Mouse (Mus musculus) hematopoietic stem cell, adult 5-6 weeks (primary cell): ENCODE measurements around the gene Ttpal. TPM values are rescaled to one million over a fixed set of nuclear protein-coding genes. Genes with fewer than 3 reads are reported as not detected.
A peak's percentile ranks its signal among the peaks of the same experiment; 100 is the strongest.

ENCODE experiments used
- ATAC-seq, 2 experiments: fragments of 125-278 bp in 1 of 2; replicated peaks in 1 of 2; 2 replicates each; pipeline ENCODE4 v1.8.0; 2016 to 2017; ENCODE audit warnings: inconsistent platforms in 2 of 2, mild to moderate bottlenecking in 2 of 2, moderate number of reproducible peaks in 2 of 2, low read depth in 1 of 2, moderate TSS enrichment in 1 of 2; ENCODE audit not compliant: low FRiP score in 2 of 2, poor library complexity in 2 of 2, severe bottlenecking in 2 of 2, insufficient read depth in 1 of 2, low TSS enrichment in 1 of 2
- total RNA-seq: library from RNA; stranded (forward); fragments of 172-1452, 232-1000 nt; gene quantifications from 2 replicates; pipeline ENCODE4 v1.2.3, GENCODE M21; 2017

The Ttpal gene
- 11.4 and 13.9 TPM in 2 replicates for total RNA-seq

DNA sequence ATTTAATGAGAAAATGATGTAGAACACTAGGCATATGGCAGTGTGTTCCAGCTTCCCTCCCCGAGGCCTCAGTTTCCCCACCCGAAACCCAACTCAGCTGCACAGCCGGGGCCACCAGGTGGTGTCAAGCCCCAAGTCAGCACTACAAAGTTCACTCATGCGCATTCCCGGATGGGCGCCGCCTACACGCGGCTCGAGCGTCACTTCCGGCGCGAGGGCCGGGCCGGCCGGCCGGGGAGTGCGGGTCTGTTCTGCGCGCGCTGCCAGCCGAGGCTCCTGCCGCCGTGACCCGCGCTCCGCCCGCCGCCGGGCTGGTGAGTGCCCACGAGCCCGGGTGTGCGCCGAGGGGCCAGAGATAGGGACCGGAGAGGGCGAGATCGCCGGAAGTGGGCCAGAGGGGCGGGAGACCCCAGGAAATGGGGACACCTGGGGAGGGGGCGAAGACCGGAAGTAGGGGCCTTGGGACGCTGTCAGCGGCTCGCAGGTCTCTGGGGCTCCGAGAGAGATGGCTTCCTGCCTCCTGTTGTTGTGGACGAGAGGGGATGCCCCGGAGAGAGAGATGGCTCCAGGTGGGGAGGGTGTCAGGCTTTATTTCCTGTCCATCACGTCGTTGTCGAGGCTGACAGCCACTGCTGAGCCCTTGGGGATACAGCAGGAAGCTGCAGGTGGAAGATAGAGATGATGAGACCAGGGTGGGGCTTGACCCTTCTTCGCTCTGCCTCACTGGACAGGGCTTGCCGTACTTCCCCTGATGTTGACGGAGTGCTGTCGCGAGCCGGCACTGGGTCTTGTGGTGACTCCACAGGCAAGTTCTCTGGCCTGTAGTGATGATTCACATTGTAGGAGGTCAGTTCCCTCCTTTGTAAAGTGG is at the start of gene Ttpal:
Ttpal (plus strand) TSS at position 214 of the 871 bp plus-strand sequence.
- peak; percentile 84 to 85 for ATAC-seq

DNA sequence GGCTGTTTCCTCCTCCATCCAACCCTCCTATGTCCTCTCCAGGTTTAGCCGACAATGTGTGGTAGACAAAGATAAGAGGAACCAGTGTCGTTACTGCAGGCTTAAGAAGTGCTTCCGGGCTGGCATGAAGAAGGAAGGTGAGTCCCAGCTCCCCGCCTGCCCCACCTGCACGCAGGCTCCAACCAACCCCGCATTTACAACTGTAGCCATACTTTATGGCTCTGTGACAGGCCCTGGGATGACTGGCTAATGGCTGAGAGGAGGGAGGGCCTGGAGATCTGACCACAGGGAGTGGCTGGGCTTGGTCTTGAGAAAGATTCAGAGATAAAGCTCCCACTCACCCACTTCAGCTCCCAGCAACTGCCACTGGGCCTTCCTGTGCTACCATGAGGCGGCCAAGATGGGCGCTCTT is 49.6 kb upstream of the Ttpal start:
- peak; percentile 66 to 68 for ATAC-seq

DNA sequence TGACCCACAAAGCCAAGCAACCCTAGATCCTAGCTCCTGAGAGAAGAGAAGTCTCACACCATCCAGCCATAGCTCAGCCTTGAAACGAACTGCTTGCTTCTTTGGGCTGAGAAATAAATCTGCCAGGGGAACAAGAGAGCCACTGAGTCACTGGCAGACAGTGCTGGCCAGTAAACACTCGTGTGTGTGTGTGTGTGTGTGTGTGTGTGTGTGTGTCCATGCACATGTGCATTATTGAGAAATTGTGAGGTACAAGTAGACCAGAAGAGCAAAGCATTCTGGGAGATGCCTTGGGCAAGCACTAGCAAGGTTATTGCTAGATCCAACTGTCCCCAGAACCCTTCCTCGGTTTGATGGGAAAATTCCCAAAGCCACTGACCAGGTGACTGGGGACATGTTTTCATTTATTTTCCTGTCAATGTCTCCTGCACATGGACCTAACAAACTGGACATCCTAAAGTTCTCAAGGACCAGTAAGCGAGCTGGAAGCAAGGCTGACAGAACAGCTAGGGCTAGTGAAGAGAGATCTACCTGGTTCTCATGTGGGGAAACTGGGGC is 47.6 kb upstream of the Ttpal start:
- no peak for ATAC-seq

DNA sequence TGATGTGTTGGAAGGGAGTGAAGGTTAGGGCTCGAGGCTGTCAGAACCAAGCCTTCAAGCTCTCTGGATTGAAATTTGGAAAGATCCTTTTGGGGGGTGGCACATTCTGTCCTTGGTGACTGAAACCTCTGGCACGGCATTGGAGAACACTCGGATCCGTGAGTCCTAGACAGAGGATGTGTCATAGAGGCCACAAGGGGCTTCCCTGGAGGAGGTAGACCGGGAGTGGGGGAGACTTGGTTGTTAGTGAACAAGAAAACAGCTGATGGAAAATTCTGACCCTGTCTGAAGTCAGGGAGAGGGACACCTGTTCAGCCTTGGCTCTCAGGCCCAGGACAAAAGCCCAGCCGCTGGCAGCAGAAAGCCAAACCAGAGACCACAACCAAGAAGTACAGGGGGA is 47.1 kb upstream of the Ttpal start:
- no peak for ATAC-seq

DNA sequence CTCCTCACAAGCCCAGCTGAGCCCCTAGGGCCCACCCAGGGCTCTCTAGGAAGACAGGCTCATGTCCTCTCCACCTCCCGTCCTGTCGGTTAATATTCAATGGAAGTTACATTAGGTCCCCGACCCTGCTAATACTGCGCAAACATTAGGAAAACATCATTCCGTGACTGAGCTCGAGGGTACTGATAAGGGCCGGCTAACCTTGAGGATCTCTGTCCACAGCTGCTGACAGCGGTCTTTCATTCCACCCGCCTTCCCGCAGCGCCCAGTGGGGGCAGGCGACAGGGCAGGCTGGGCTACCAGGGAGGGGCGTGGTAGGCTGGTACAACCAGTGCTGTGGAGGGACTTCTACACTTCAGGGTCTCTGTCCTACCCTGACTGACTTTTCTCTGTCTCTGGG is 46.7 kb upstream of the Ttpal start:
- ATAC-seq = no peak

DNA sequence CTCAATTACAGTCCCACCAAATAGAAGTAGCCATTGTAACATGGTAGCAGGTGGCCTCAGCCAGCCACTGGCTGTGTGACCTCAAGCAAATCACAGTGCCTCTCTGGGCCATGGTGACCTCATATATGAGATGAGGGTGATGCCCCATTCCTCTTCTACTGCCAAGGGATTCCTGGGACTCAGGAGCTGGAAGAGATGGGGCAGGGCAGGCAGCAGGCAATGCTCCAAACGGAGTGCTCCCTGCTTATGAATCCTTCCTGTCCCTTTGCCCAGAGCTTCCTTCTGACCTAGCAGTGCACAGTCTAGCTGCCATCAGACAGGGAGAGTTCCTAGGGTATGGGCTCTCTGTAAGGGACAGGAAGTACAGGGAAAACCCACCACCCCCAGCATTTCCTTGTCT is 43.6 kb upstream of the Ttpal start:
- ATAC-seq = no peak

DNA sequence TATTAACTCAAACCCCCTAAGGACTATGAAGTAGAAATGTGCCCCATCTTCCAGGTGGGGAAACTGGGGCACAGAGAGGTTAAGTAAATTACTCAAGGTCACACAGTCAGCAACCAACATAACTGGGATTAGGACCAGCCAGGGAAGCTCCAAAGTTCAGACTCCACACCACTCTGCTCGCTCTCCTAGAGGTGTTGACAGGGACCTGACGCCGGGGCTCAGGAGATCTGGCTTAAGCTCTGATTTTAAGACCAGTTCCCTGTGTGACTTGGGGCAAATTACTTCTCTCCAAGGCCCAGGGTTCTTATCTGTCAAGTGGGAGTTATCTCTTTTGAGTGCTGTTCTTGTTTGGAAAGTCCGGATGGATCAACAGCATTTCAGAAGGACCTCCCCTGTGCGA is 42.9 kb upstream of the Ttpal start:
- no peak for ATAC-seq

DNA sequence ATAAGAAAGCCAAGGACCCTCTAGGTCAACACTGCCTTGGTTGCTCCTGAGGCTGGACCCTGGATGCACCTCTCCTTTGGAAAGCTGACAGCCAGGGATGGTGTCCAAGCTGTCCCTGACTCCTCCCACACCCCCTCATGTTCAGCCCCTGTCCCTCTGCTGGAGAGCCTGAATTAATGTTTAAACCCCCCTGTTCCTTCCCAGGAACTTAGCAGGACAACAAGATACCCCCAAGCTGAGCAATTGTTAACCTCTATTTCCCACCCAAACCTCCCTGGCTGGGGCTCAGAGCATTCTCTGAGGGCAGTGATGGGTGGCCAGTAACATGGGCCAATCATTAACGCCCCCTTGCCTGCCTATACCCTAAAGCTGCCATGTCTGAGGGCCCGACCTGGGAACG is 41.9 kb upstream of the Ttpal start:
- ATAC-seq = no peak

DNA sequence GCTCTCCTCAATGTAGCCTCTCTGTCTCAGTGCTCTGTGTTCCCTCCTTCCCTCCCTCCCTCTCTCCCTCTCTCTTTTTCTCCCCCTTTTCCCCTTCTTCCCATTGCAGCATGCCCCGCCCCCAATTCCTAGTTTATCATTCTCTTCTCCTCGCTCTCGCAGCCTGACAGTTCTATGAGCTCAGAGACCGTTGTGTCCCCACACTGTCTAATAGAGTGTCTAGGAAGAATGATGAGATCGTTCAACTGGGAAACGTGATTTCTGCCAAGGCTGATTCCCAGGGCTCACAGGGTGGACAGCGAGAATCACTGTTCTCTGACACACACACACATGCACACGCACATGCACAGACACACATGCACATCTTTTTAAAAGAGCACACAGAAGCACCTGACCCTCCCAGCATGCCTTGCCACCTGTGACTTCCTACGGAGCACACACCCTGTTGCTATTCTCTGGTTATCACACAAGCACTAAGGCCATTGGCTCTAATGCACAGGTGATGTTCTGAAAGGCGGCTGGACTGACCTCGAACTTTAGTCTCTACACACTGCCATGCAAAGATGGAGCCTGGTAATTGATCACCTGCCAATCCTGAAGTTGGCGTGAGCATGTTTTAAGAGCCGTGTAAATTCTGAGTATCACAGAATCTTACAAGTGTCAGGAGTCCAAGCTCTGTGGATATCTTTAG is 40.7 kb upstream of the Ttpal start:
- no peak for ATAC-seq

DNA sequence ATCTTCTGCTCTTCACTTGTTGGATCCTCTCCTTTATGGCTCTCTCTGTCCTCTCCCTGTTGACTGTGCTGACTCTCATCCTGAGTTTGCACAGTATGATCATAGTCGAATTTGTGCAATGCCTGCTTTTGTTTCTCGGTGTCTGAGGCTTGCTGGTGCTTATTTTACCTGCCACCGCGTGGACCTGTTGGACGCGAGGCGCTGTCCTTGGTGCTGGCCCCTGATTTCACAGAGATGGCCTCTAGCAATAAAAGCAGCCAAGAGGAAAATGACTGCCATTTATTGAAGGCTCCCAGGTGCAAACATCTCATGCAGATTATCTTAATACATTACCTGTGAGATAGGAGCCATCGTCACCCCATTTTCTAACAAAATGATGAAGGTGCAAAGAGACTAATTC is 37.5 kb upstream of the Ttpal start:
- no peak for ATAC-seq

DNA sequence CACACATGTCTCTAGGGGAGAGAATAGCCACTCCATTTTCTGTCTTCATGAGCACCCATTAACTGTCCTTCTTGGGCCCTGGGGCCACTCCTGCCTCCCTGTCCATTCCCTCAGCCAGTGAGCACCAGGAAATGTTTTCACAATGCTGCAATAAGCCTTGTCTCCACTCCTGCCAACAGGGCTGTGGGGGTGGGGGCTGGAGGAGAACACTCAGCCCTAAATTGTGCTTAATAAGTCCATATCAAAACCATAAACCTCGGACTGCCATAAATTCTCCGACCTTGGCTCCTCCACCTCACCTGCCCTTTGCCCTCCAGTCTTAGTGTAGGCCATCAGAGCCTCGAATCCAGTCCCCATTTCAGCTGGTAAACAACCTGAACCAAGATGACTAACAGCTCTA is 27.8 kb upstream of the Ttpal start:
- no peak for ATAC-seq

DNA sequence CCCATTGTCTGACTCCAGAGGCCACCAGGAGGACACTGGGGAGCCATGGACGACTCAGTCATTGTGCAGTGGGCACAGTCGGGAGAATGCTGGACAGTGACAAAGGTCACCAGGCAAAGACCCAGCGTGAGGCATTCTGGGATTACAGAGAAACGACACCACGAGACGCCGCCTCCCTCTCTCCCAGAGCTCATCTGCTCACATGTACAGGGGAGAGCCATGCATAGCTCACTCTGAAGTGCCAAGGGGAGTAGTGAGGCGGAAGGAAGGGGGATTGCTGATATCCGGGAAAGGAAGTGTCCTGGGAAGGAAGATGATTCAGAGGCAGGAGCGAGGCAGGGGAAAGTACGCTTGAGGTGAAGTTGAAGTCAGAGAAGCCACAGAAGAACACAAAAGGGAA is 26.9 kb upstream of the Ttpal start:
- peak in 1 of 2 experiments; percentile 26; a peak in 1 of 4 replicates for ATAC-seq

DNA sequence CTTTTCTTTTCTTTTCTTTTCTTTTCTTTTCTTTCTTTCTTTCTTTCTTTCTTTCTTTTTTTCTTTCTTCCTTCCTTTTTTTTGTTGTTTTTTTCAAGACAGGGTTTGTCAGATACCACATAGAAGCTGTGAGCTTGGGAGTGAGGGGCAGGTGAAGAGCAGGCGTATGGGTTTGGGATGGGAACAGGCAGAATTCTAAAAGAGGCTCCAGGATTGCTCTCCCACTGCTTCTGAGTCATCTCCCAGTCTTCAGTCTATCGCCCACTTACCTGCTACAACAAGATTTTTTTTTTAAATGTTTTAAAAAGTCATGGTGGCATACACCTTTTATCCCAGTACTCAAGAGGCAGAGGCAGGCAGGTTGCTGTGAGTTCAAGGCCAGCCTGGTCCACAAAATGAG is 24.1 kb upstream of the Ttpal start:
- ATAC-seq = no peak

DNA sequence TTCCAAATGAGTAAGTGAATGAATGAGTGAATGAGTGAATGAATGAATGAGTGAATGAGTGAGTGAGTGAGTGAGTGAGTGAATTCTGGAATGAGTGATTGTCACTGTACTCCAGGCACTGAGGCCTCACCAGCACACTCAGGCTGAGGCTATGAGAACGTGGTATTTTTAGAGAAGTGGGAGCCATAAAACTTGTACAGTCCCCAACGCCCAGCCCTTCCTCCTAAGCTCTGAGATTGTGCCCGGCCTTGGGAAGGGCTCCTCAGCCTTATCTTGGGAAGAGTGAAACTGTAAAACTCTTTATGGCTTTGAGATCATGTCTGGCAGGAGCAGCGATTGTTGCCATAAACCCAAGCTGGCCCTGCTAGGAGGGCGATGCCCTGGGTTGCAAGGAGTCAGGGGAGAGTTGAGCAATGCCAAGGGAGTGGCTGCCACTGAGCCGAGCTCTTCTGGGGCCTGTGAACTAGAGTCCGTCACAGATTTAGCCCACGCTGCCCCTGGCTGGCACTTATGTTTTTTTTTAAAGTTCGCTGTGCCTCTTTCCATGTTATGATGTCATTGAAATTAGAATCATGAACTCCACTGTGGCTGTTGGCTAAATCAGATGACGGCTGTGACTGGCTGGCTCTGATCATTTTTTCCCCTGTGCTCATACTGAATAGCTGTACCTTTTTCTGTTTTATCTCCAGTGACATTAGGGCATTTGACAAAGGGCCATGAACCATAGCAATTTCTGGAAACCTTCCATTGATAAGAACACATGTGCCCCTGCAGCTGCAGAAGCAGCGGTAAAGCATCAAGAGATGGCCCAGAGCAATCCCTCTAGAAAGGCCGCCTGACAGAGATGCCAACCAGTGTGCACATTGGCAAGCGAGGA is 21.8 kb upstream of the Ttpal start:
- ATAC-seq = no peak

DNA sequence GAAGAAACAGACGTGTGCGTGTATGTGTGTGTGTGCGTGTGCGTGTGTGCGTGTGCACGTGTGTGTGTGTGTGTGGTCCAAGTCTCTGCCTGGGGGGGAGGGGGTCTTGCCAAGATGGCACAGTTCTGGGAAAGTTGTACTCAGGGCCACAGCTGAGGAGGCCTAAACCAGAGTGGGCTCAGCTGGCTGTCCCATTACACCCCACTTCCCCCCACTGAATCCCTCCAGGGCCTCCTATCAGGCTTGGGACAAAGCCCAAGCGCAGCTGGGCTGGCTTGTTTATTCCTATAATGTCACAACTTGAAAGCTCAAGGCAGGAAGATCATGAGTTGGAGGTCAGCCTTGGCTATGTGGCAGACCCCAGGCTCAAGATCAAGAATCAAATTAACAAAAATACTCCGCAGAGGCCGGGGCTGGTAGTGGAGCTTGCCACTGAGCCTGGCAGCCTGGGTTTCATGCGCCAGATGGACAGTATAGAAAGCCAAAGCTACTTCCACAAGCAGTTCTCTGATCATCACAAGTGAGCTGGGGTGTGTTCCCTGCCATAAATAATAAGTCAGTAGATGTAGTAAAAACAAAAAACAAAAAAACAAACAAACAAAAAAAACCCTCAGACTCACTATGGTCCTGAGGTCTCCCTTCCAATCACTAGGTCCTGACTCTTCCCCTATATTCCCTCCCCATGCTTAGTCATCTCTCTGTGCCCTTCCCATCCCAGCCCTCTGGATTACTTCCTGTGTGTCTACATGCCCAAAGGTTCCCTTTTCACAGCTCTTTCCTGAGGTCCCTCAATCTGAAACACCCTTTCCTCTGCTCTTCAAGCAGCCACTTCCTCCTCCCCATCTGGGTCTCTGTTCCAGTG is 18.7 kb upstream of the Ttpal start:
- no peak for ATAC-seq

DNA sequence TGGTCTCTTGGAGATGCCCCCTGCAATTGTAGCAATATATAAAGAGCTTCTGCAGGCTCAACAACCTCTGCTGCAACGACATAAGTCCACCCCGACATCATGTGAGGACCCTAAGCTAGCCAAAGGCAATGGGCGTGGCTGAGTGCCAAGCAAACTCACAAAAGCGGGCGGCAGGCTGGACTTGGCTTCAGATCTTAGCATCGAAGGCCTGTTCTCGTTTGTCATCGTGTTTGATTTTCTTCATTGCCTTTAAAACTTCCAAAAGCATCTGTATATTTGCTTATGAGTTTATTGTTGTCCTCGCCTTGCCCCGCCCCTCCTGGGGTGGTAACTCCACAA is 18.1 kb upstream of the Ttpal start:
- ATAC-seq = no peak
